ENCODE assay signal across 8 mouse cellular contexts in genomic region chr19:61175756-61176324, GRCm38 (mm10). TPM values are rescaled to one million over a fixed set of nuclear protein-coding genes. Genes with fewer than 3 reads are reported as not detected.
A peak's percentile ranks its signal among the peaks of the same experiment; 100 is the strongest.
DNase-seq lines count a peak whose midpoint lies in the region; ATAC-seq and TF ChIP-seq lines count a peak whose summit lies in the region.

TSS of gene Gm7102 (minus strand) at chr19:61176309.

- H3K4me1 ChIP-seq in testis, adult 2 months (ENCODE audit: control insufficient read depth, insufficient read depth, low read length): no peaks in the 10 kb centered on the region
- no peaks in the 10 kb centered on the region for H3K4me1 ChIP-seq in forebrain, embryonic 15.5 days
- no peaks in the 10 kb centered on the region for H3K4me1 ChIP-seq in limb, embryonic 11.5 days (ENCODE audit: control insufficient read depth, insufficient read depth, low read length)
- no peaks in the 10 kb centered on the region for H3K4me1 ChIP-seq in neural tube, embryonic 15.5 days

- no peak for TF ChIP-seq CTCF in testis, adult 2 months (IDR thresholded peaks at IDR 0.05; ENCODE audit: control insufficient read depth, insufficient read depth, insufficient replicate concordance, low read depth, low read length)

- H3K4me2 ChIP-seq in forebrain, embryonic 15.5 days (replicated peaks): peak within 1 kb of the TSS; percentile 38
- H3K4me2 ChIP-seq in limb, embryonic 11.5 days (ENCODE audit: low read depth, severe bottlenecking): peak within 1 kb of the TSS; percentile 46
- H3K4me2 ChIP-seq in neural tube, embryonic 15.5 days: peak within 1 kb of the TSS; percentile 59

- 0 out of 2 replicates have a peak, but pooled peaks cover 5% of the 10 kb centered on the region for H3K9me3 ChIP-seq in forebrain, embryonic 15.5 days
- no peaks in the 10 kb centered on the region for H3K9me3 ChIP-seq in limb, embryonic 11.5 days (ENCODE audit: control insufficient read depth, low read length)
- H3K9me3 ChIP-seq in neural tube, embryonic 15.5 days (replicated peaks): 0 out of 2 replicates have a peak, but pooled peaks cover 1% of the 10 kb centered on the region

- H3K9ac ChIP-seq in forebrain, embryonic 15.5 days (replicated peaks): no peak within 1 kb of the TSS
- H3K9ac ChIP-seq in limb, embryonic 11.5 days (ENCODE audit: low read length): peak within 1 kb of the TSS; percentile 47
- H3K9ac ChIP-seq in neural tube, embryonic 15.5 days (replicated peaks): no peak within 1 kb of the TSS; the same call in 1 of the 2 replicates

- ATAC-seq in forebrain, embryonic 15.5 days (replicated peaks): no peak
- ATAC-seq in limb, embryonic 11.5 days (ENCODE audit: insufficient number of reproducible peaks, low FRiP score, low TSS enrichment, low read depth): no peak
- ATAC-seq in neural tube, embryonic 15.5 days (ENCODE audit: low FRiP score): no peak

- DNase-seq in testis, postnatal 10 days (ENCODE audit: low spot score): no peak
- peak; percentile 34 for DNase-seq in limb, embryonic 11.5 days (ENCODE audit: low spot score)
- no peak for DNase-seq in urinary bladder, postnatal 25 days (ENCODE audit: low spot score)
- DNase-seq in layer of hippocampus, adult 18-20 months (ENCODE audit: low spot score in 2 of 2): no peak
- DNase-seq in right cerebral cortex, postnatal 36 days (ENCODE audit: low spot score in 2 of 2): no peak

- H3K4me3 ChIP-seq in testis, adult 2 months (ENCODE audit: control insufficient read depth, low read depth, low read length): peak within 1 kb of the TSS; percentile 67
- peak within 1 kb of the TSS; percentile 26 for H3K4me3 ChIP-seq in forebrain, embryonic 15.5 days
- H3K4me3 ChIP-seq in limb, embryonic 11.5 days (ENCODE audit: low read depth, low read length): peak within 1 kb of the TSS; percentile 24; the same call in 1 of the 2 replicates
- H3K4me3 ChIP-seq in neural tube, embryonic 15.5 days (replicated peaks): peak within 1 kb of the TSS; percentile 35

- WGBS in forebrain, embryonic 15.5 days: 38% methylated on average over 39 of the region's 39 CpGs
- 20% methylated on average over 39 of the region's 39 CpGs for WGBS in limb, embryonic 11.5 days
- WGBS in neural tube, embryonic 15.5 days: 30% methylated on average over 39 of the region's 39 CpGs

- H3K36me3 ChIP-seq in testis, adult 2 months (ENCODE audit: control insufficient read depth, insufficient read depth, low read length): no peaks in the 10 kb centered on the region
- H3K36me3 ChIP-seq in forebrain, embryonic 15.5 days: no peaks in the 10 kb centered on the region
- H3K36me3 ChIP-seq in limb, embryonic 11.5 days (ENCODE audit: control insufficient read depth, insufficient read depth, low read length): no peaks in the 10 kb centered on the region
- H3K36me3 ChIP-seq in neural tube, embryonic 15.5 days: no peaks in the 10 kb centered on the region

- peak within 1 kb of the TSS; percentile 87 for H3K27ac ChIP-seq in testis, adult 2 months (ENCODE audit: control insufficient read depth, insufficient read depth, low read depth, low read length)
- no peak within 1 kb of the TSS for H3K27ac ChIP-seq in forebrain, embryonic 15.5 days (replicated peaks)
- H3K27ac ChIP-seq in limb, embryonic 11.5 days (replicated peaks; ENCODE audit: low read depth, low read length): no peak within 1 kb of the TSS
- H3K27ac ChIP-seq in neural tube, embryonic 15.5 days (replicated peaks): no peak within 1 kb of the TSS

- H3K27me3 ChIP-seq in testis, adult 2 months (ENCODE audit: control insufficient read depth, insufficient read depth, low read length): no peaks in the 10 kb centered on the region
- no peaks in the 10 kb centered on the region for H3K27me3 ChIP-seq in forebrain, embryonic 15.5 days
- no peaks in the 10 kb centered on the region for H3K27me3 ChIP-seq in limb, embryonic 11.5 days (ENCODE audit: control insufficient read depth, insufficient read depth, low read length)
- no peaks in the 10 kb centered on the region for H3K27me3 ChIP-seq in neural tube, embryonic 15.5 days (replicated peaks)

- TF ChIP-seq POLR2A in testis, adult 2 months (IDR thresholded peaks at IDR 0.05; ENCODE audit: control insufficient read depth, low read depth, low read length): peak; percentile 73; the same call in 1 of the 2 replicates

RNA-seq across cellular contexts. Expression of gene Gm7102, which starts in this region (rescaled TPM):
- polyA plus RNA-seq in testis, adult 2 months (2012; rRNA removed): 0.66 and 1.1 TPM in 2 replicates
- 0.11 and 0.20 TPM in 2 replicates for polyA plus RNA-seq in forebrain, embryonic 15.5 days (2015; fragmentation: Nextera tagmentation; extraction: Ambion mirVana)
- polyA plus RNA-seq in limb, embryonic 11.5 days (2014; fragmentation: Nextera tagmentation; extraction: Ambion mirVana): 0.13 TPM in 1 of 2 replicates, not detected in the other
- 0.24 and 0.29 TPM in 2 replicates for polyA plus RNA-seq in neural tube, embryonic 15.5 days (2015; fragmentation: Nextera tagmentation; extraction: Ambion mirVana)
- under 1 TPM in 1 of 2 experiments, not detected in 1; 0.30 TPM for total RNA-seq in layer of hippocampus, adult 18-20 months (2021)

Comparison
In these comparisons a context has a peak if more than half of its experiments do, and no peak if none do; other contexts are left out.
1. Peak in DNase-seq, H3K4me3 ChIP-seq, H3K9ac ChIP-seq and H3K4me2 ChIP-seq in limb, embryonic 11.5 days; RNA of the gene not detected or under 1 TPM.